Mouse (Mus musculus) left cerebral cortex, adult 8-10 months (tissue): ENCODE results near the gene Cdh18. TPM values are rescaled to one million over a fixed set of nuclear protein-coding genes. Genes with fewer than 3 reads are reported as not detected.

Experiments used
- DNase-seq, 2 experiments: peaks; one replicate each; pipeline ENCODE4 v3.0.0; 2022; ENCODE audit warnings: low spot score in 2 of 2
- total RNA-seq, 4 experiments: library from RNA; stranded (reverse); gene quantifications; 2 replicates each; pipeline ENCODE4 v1.2.4; 2022

The Cdh18 gene
- total RNA-seq, 4 experiments from 2014 or later, result 33.5 to 40.2 (median 36.0) TPM

DNA sequence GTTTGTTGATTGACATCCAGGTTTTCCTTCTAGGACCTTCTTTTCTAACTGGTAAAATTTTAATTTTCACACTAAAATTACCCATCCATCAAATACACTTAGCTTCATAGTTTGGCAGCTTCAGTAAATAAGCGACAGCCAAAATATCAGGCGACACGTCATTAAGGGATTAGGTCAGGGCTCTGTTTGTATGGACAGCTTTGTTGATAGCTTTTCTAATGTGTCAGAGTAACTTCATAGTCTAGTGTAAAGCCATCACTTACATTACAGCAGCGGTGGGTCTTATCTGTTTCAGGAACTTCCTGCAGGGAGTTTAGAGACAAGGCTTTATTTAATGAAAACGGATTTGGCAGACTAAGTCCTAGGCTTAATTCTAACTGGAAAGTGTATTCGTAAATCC, 904.5 kb downstream of the Cdh18 start:
- DNase-seq, result no peak

DNA sequence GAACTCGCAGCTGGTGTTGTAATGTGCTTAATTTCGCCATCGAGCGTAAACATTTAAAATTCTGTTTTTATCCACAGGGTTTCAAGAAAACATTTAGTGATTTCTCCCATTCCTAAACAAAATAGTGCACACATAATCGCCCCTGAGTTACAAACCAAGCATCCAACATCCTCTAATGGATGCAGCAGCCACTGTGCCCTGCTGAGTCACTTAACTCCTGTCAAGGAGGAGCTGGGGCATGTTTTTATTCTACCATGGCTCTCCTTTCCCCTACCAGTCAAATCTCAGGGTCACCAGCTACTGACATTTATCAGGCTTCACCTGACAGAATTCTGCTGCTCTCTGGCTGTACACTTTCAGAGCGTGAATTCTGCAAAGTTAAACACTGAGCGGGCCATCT, 906.5 kb downstream of the Cdh18 start:
- no peak for DNase-seq

DNA sequence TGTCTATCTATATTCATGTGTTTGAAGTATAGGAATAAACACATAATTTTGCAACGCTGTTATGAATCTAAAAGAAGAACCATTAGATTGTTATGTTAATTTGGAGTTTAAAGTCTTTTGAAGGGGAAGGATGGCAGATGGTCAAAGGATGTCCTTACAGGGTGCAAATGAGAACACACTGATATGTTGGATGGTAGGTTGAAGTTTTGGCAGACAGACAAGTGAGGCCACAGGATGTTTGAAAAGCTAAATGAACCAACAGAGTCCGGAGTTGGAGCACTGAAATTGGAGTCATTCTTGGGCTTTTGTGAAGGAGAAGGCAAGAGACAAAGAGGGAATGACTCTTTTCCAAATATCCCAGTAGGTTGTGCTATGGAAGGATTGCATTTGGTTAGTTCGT, 908.6 kb downstream of the Cdh18 start:
- no peak for DNase-seq

DNA sequence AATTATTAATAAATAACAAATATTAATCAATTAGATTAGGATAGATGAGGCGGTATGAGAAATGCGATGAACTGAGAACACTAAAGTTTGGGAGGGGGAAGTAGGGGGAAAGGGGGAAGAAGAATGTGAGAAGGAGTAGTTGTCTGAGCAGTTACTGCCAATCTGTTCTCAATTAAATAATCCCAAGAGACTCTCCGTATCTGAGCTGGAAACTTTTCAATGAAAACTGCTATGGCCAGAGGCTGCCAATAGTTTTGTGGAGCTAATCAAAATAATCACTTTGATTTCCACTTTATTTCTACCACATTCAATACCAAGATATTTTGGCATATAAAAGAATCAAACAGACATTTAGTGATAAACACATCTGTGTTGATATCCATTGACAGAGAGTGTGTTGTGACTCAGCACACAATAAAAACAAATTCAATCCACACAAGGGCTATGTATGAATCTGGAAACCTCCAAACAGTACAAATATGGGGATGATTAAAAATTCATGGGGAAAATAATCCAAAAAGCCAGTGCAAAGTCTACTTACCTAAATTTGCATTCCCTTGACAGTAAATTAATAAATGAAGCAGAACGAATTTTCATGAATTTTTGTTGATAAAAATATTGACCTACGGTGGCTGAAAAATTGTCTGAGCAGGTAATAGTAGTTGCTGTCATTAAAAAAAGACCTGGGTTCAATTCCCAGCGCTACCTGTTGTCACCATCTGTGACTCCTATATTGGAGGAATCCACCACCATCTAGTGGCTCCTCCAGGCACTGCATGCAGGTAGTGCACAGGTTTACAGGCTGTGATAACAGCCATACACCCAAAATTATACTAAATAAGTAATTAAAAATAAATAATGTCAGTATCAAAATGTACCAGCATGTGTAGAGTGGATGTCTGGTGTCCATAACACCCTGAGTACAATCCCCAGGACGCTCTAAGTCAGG, 922.0 kb downstream of the Cdh18 start:
- DNase-seq, result no peak

DNA sequence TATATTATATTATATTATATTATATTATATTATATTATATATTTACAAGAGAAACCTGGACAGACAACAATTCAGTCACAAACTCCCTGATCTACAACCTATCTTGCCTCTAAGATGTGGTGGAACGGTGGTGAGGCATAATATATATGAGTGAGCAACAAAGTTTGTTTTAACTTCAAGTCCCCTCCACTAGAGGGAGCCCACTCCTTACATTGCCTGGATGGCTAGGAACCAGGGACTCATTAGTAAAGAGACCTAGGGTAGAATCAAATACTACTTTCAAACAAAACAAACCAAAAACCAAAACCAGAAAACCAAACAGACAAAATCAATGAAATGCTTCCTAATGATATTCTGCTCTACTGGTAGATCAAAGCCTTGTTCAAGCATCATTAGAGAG, 937.5 kb downstream of the Cdh18 start:
- DNase-seq, result no peak

DNA sequence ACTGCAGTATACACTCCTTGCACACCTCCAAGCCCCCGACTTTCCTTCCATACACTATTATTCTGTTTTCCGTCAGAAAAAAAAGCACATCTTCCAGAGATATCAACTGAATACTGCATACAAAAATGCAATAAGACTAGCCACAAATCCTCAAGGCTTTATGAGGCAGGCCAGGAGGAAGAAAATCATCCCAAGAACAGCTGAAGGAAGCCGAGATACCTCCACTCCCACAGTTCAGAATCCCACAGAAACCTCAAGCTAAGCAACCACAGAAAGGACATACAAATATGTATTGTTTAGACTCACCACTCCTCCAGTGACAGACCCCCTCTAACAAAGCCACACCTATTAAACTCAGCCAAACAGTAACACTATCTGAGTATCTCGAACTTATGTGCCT, 957.7 kb downstream of the Cdh18 start:
- DNase-seq, result no peak

DNA sequence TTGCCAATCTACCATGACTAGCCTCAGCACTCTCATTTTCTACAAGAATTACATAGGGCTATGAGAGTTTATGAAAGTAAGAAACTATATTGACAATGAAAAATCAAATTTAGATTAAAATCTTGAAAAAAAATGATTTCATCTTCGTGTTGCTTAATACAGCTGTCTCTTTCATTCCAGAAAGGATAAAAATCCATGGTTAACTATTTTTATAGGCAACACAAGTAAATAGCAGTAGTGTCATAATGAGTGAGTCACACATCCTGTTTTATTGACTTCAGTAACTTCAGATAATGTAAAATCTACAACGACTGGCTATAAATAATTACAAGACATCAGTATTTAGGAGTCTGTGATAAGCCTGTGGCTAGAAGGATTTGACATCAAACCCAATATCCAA, 960.9 kb downstream of the Cdh18 start:
- DNase-seq, result no peak

DNA sequence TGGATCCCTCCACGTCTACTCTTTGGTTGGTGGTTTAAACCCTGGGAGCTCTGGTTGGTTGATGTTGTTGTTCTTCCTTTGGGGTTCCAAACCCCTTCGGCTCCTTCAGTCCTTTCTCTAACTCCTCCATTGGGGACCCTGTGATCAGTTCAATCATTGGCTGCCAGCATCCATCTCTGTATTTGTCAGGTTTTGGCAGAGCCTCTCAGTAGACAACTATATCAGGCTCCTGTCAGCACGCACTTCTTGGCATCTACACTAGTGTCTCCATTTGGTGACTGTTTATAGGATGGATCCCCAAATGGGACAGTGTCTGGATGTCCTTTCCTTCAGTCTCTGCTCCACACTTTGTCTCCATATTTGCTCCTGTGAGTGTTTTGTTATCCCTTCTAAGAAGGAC, 967.0 kb downstream of the Cdh18 start:
- DNase-seq, result no peak

DNA sequence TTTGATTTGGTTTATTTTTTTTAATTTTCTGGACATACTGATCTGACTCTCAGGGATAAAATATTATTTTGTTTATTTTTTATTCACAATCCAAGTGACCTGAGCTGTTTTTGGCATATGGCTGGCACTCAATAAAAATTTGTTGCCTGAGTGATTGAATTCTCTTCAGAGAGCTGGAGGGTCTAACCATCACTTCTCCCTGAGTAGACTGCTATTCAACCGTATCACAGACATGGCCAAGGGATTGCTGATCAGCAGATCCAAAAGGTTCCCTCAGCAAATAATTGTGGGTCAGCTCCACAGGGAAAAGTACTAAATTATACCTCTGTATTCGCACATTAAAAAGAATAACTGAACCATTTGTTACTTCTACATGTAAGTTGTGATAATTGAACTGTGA, 969.3 kb downstream of the Cdh18 start:
- DNase-seq, result no peak
